Mouse (Mus musculus): ENCODE data around the gene Prdm8. TPM values are rescaled to one million over a fixed set of nuclear protein-coding genes. Genes with fewer than 3 reads are reported as not detected.

Gene Prdm8
- total RNA-seq (2021): 10 to 100 TPM; 60.6 to 64.9 TPM

GRCm38 (mm10) chr5:98167180-98167824, at the start of gene Prdm8:
Prdm8 (plus strand) TSS chr5:98167198.
- peak; percentile 98 for DNase-seq
- intact Hi-C loops (cut with DNase I): loop anchor here (5.0 kb wide), 1 partner anchor 135 kb away; the partner anchor contains the start of gene Antxr2

GRCm38 (mm10) chr5:98127074-98127473, 39.9 kb upstream of the Prdm8 start:
- no peak for DNase-seq
- intact Hi-C loops (cut with DNase I): no loop called here

- no peak for DNase-seq
- intact Hi-C loops (cut with DNase I): no loop called here
Observed at GRCm38 (mm10) chr5:98138545-98139296, 28.3 kb upstream of the Prdm8 start.

- intact Hi-C loops (cut with DNase I): no loop called here
- no peak for DNase-seq
Observed at GRCm38 (mm10) chr5:98139297-98139660, 27.7 kb upstream of the Prdm8 start.

GRCm38 (mm10) chr5:98146895-98147294, 20.1 kb upstream of the Prdm8 start:
- intact Hi-C loops (cut with DNase I): no loop called here
- no peak for DNase-seq

GRCm38 (mm10) chr5:98166116-98166515, 882 bp upstream of the Prdm8 start:
- intact Hi-C loops (cut with DNase I): loop anchor here (5.0 kb wide), 1 partner anchor 134 kb away; the partner anchor contains the start of gene Antxr2
- DNase-seq: peak; percentile 91

- intact Hi-C loops (cut with DNase I): loop anchor here (5.0 kb wide), 1 partner anchor 136 kb away; the partner anchor contains the start of gene Antxr2
- DNase-seq: peak; percentile 75
Observed at GRCm38 (mm10) chr5:98168356-98169285, 1.6 kb downstream of the Prdm8 start.

GRCm38 (mm10) chr5:98169376-98170351, 2.7 kb downstream of the Prdm8 start:
- intact Hi-C loops (cut with DNase I): loop anchor here (5.0 kb wide), 1 partner anchor 137 kb away; the partner anchor contains the start of gene Antxr2
- DNase-seq: peak; percentile 40

- intact Hi-C loops (cut with DNase I): no loop called here
- no peak for DNase-seq
Observed at GRCm38 (mm10) chr5:98171651-98172230, 4.7 kb downstream of the Prdm8 start.

GRCm38 (mm10) chr5:98172502-98173181, 5.6 kb downstream of the Prdm8 start:
- intact Hi-C loops (cut with DNase I): no loop called here
- DNase-seq: peak; percentile 75

GRCm38 (mm10) chr5:98173694-98174093, 6.7 kb downstream of the Prdm8 start:
- DNase-seq: no peak
- intact Hi-C loops (cut with DNase I): no loop called here

GRCm38 (mm10) chr5:98179606-98180005, 12.6 kb downstream of the Prdm8 start:
- intact Hi-C loops (cut with DNase I): loop anchor here (10.0 kb wide), 3 partner anchors 535 to 1055 kb away; no protein-coding TSS in a partner anchor
- peak; percentile 42 for DNase-seq

GRCm38 (mm10) chr5:98180461-98180887, 13.5 kb downstream of the Prdm8 start:
- intact Hi-C loops (cut with DNase I): loop anchor here (10.0 kb wide), 3 partner anchors 536 to 1056 kb away; no protein-coding TSS in a partner anchor

GRCm38 (mm10) chr5:98180888-98181635, 14.1 kb downstream of the Prdm8 start:
- peak; percentile 57 for DNase-seq
- intact Hi-C loops (cut with DNase I): loop anchor here (10.0 kb wide), 3 partner anchors 536 to 1056 kb away; no protein-coding TSS in a partner anchor

More at GRCm38 (mm10) chr5:98180461-98180887, 13.5 kb downstream of the Prdm8 start:
- DNase-seq: peak; percentile 91

- intact Hi-C loops (cut with DNase I): loop anchor here (10.0 kb wide), 3 partner anchors 537 to 1057 kb away; no protein-coding TSS in a partner anchor
- DNase-seq: no peak
Observed at GRCm38 (mm10) chr5:98181686-98182602, 14.9 kb downstream of the Prdm8 start.

GRCm38 (mm10) chr5:98182603-98182920, 15.6 kb downstream of the Prdm8 start:
- no peak for DNase-seq
- intact Hi-C loops (cut with DNase I): loop anchor here (10.0 kb wide), 3 partner anchors 538 to 1058 kb away; no protein-coding TSS in a partner anchor
